Mouse (Mus musculus): ENCODE data around the gene Zc2hc1b.
A peak's percentile ranks its signal among the peaks of the same experiment; 100 is the strongest.
"Not testable (repeated sequence)": the region's sequence is repeated elsewhere in the genome, so short reads cannot be mapped to it uniquely, and the experiment has no call there.

The Zc2hc1b gene

DNA sequence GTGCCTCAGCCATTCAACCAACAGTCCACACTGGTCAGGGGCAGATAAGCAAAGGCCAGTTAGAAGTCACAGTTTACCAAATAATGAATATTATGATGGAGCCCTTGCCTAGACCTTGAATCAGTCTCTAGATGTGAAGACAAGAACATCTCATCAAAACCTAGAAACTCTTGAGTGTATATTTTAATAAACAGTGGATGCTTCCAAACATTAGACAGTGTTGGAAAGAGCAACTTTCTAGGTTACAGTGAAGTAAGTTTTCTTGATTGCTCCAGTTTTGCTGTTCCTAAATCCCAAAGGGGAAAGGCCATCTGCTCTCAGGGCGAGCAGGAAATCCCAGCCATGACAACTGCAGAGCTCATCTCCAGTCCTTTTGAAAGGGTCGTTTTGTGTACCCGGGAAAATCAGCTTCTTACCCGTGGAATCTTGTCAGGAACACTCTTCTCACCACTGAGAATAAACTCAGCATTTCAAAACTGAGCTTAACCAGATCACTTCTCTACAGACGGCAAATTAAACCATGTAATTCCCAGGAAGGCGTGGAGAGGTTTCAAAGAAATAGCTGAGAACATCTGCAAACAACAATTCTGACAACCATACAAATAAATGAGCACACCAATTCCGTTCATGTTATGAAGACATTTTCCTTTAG is at the start of gene Zc2hc1b:
Gene Zc2hc1b, minus strand, starts transcription at position 51 of the 652 bp plus-strand sequence.
- DNase-seq (ENCODE audit: extremely low spot score, low spot score), result no peak

DNA sequence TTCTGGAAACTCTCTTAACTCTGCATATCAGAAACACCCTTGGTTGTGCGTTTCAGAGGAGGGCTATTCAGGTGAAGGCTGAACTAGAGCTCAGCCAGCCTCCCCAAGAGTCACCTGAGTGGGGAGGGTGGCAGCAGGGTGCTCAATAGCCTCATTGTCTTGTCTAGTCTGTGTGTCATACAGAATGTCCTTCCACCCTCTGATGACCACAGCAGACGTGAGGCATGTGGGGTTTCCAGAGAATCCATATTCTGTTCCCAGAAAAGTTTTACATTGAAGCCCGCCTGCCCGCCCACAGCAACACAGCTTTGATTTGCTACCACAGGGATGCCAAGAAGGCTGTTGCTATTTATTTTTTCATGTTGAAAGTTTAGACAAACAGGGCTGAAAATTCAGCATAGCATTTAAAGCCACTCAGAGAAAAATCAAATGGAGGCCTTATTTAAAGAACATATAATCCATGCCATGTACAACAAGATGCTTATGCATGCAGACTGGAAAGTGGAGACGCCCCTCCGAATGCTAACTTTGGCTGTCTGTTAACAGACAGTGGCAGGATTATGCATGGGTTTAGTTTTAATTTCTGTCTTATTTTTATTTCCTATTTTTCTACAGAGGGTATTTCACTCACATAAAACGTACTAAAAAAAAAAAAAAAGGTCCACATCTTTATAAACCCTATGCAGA is 47.7 kb upstream of the Zc2hc1b start:
- no peak for DNase-seq (ENCODE audit: extremely low spot score, low spot score)

DNA sequence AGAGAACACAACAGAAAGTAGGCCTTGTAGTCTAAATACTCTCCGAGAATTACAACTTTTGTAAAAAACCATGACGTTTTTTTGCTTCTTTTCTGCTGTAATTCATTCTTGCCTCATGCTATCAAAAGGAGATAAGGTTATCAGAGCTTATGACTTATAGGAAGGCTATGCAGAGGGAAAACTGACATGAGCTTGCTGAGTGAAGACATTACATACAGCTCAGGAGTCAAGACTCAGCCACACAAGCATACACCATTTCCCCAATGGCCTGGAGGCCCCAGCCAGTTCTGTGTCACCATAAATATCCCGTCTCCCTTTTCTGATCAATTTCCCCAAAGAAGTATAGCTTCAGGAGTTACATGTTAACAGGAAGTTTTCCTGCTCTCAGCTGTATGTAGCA is 44.3 kb upstream of the Zc2hc1b start:
- DNase-seq (ENCODE audit: extremely low spot score, low spot score), result no peak

DNA sequence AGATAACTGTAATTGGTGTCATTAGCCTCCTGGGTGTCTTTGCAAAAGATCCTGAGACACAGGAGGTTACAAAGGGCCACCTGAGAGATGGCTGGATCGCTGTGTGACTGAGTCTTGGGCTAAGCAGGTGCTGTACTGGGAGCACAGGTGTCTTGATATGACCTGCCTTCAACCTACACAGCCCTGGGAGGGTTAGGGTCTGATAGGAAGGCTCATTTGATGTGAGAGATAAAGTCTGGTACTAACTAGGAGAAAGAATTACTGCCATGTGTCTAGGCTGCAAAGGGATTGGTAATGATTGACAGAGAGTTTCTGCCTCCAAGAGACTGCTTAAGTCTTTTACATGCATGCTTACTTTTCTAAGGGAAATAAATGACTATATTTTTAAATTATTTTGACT is 42.2 kb upstream of the Zc2hc1b start:
- DNase-seq (ENCODE audit: extremely low spot score, low spot score), result no peak

DNA sequence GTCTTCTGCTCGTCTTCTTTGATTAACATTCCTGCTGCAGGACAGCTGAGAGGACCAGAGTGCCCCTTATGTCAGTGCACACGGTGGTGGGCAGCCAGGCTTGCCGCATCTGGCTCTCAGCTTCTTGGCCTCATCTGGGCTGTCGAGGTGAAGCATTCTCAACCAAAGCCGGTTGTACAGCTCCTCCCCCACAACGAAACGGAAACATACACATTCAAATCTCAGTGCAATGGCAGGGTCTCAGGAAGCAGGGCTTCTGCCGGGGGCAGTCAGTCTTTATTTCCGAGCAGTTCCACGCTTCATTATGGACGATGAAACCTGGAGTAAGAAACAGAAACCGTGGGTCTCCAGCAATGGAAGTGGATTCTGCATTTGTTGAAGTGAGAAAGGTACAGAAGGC is 36.1 kb upstream of the Zc2hc1b start:
- no peak for DNase-seq (ENCODE audit: extremely low spot score, low spot score)

DNA sequence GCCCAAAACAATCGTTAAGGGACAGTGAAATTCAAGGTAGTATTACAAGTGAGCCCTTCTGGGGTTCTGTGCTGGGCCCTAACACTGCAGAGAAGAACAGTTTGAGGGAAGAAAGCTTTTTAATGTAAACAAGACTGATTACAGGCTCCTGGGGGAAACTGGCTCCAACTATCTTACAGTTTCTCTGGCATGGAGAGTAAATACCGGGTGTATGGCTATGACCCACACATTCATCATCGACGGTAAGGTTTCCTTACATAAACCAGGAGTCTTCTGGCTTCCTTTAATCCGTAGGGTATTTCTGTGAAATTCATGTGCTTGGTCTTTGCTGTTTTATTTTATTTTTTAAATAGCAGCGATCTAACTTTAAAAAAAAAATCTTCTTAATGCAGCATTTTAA is 35.0 kb upstream of the Zc2hc1b start:
- DNase-seq (ENCODE audit: extremely low spot score, low spot score), result no peak

DNA sequence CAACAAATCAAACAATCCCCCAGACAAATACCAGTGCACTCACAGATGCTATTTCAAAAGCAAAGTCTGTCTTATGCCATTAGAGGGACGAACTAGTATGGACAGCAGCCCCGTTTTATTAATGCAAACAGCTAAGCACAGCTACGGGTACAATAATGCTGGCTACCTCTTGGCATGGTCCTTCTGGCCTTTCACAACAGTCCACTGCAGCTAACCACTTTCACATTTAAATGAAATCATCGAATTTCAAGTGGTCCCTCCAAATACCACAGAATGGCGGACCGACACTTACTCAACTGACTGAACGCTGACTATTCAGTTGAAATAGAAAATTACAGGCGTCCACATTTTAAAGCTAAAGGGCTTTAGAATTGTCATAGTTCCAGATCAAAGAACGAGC is 34.5 kb upstream of the Zc2hc1b start:
- DNase-seq (ENCODE audit: extremely low spot score, low spot score), result no peak

DNA sequence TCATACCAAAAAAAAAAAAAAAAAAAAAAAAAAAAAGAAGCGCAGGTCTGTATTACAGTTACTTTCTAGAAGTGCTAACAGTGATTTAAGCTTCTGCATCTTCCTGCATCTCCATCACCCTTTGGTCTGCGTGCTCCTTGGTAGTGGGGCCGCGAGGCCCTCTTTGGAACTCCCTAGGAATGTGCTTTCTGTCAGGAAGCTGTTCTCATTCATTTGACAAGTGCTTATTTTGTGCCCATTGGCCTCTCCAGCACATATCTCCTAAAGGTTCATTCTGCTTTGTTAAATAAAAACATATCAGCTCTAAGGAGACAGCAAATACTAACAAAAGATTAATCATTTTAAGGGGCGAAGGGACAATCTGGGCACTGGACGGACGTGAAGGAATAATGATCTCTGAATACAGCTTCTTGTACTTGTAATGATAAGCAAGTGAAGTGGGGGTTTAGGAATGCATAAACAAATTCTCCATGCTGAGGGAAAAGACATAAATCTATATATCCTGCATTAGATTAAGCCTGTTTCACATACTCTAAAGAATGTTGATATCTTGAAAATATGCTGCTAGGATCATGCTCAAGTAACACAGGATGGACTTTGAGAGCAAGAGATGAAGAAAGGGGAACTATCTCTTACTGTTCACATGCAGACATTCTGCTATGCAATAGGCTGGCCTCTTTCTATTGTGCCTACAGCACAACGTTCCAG is 32.3 kb upstream of the Zc2hc1b start:
- no peak for DNase-seq (ENCODE audit: extremely low spot score, low spot score)

DNA sequence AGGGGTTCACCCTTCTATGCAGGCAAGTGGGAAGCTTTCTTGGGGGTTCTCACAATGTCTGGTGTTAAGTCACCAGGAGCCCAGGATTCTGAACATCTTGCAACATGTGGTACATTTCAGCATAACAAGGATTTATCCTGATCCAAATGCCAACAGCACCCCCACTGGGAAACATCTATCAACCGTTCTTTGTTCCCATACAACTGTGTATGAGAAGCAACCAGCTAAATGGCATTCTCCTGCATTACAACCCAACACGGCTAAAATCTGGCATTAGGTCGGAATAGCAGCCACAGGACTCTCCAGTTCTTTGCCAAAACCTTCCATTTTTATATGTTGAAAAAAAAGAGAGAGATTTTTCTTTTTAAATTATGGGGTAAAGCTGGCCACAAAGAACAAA is 31.7 kb upstream of the Zc2hc1b start:
- no peak for DNase-seq (ENCODE audit: extremely low spot score, low spot score)

DNA sequence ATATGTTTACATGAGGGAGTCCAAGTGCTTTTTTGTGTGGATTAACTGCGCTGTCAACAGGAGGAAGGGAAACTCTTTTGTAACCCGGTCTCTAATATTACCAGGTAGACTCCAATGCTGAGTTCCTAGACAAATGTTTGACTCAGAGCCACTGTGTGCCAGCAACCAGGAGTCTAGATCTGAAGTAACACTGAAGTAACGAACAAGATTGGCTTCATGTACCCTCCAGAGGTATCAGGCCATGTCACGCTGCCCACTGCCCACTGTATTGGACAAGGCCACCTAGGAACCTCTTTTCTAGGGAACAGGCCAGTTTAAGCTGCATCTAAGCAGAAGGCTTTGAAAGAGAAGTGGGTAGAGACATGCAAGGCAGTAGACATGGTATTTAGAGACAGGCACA is 31.2 kb upstream of the Zc2hc1b start:
- DNase-seq (ENCODE audit: extremely low spot score, low spot score), result no peak

DNA sequence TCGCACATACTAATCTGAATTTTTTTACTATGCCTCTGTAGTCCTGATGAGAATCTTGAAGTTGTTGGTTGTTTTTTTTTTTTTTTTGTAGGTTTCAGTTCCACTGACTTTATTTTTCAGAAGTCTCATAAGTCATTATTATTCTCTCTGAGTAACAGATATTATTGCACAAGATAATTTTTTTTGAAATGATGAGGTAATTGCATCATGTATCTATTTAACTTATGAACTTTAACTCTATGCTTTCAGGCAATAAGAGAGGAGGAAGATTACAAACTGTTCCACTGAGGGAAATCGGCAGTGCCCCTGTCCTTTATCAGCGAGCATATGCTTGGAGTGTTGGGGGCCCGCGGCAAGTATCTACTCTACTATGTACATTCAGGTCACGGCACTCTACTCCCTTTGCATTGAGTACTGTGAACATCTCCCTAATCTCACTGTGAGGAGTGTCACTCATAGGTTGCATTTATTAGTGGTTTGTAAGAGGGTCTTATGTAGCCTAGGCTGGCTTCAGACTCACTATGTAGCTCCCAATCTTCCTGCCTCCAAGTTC is 24.0 kb upstream of the Zc2hc1b start:
- no peak for DNase-seq (ENCODE audit: extremely low spot score, low spot score)

DNA sequence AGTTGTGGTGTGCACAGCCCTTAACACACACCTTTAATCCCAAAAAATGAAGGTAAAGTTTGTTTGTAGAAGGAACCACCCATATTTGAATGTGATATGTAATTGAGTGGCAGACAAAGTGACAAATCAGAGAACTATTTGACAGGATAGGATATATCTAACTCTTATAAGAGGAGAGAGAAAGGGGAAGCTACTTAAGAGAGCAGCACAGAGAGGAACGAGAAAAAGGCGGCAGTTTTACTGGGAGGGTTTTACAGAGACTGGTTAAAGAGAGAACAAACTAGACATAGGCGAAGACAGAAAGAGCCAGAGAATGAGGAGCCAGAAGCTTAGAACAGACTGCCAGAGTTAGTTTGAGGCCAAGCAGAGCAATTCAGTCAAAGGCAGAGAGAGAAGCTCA is 23.0 kb upstream of the Zc2hc1b start:
- DNase-seq (ENCODE audit: extremely low spot score, low spot score), result no peak

DNA sequence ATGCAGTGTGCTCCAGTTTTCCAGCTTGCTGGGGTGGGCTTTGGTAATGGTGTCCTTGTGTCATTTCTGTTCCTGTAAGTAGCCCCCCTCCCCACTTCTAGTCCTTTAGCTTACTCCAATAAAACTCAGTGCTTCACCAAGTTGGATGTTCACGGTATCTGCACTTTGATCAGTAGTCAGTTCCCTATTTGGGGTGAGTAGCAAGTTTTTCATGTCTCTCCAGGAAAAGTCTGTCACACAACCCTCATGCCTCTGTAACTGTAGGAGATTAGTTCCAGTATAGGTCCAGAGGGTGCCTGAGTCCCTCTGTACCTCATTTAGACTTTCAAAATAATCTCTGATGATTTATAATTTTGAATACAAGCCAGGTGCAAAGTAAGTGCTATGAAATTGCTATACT is 21.4 kb upstream of the Zc2hc1b start:
- no peak for DNase-seq (ENCODE audit: extremely low spot score, low spot score)

DNA sequence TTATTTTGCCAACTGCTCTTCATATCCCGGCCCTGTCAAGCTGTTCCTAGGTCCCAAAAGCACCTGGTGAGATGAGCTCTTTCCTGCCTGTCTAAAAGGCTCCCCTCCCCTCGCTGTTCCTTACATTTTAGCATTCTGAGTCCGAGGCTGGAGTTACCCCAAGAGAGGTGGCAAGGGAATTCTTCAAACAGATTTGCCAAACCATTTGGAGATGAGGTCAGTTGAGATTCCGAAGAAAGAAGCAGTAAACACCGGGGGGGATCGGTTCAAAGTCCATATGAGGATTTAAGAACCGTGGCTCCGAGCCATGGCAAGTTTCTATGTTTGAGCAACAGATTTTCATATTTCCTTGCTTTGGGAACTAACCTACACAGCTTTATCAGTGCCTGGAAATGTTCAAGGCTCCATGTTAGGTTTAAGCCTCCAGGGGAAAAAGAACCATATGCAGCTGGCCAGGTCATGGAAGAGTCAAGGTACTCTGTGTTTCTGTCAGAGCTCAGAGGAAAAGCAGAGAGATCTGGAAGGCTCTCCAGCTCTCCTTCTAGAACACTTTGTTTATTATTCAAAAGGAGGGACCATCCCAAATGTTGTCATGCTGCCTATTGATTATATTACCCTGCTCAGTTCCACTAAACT is 19.2 kb upstream of the Zc2hc1b start:
- DNase-seq (ENCODE audit: extremely low spot score, low spot score), result no peak

DNA sequence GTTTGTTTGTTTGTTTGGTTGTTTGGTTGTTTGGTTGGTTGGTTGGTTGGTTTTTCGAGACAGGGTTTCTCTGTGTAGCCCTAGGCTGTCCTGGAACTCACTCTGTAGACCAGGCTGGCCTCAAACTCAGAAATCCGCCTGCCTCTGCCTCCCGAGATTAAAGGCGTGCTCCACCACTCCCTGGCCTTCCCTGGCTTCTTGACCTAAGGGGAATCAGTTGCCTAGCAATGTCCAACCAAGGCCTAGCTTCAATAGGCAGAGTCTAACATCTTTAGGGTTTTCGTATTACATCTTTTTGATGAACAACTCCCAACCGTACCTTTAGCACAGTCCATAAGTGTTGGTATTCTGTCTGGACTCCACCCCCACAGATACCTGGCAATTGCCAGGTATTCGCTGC is 15.7 kb upstream of the Zc2hc1b start:
- not testable (repeated sequence) for DNase-seq (ENCODE audit: extremely low spot score, low spot score)

DNA sequence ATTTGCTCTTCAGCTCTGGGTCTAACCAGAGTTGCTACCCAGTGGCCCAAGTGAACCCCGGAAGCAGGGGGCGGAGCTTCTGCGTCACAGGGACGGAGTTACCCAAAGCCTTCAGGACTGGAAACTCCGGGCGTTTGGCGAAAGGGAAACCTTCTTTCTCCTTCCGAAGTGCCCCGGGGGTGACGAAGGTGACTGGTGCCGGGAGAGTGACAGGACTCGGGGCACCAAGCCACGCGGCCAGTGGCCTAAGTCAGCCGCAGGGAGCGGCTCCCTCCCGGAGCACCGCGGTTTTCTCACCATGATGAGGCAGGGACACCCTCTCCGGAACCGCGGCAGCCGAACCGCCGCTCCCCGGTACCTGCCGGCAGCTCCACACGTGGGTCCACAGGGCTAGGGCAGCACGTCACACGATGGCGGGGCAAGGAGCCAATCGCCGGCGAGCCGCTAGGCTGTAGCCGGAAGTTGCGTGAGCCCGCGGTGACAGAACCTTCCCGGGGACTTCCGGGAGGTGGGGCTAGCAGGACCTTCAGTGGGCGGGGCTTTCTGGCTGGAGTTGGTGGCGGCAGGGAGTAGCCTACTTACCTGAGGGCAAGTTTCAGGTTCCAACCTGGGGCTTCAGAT is 15.0 kb upstream of the Zc2hc1b start, which contains the start of gene Ltv1:
Gene Ltv1, minus strand, starts transcription at position 438 of the 621 bp plus-strand sequence.
- peak; percentile 91 for DNase-seq (ENCODE audit: extremely low spot score, low spot score)

DNA sequence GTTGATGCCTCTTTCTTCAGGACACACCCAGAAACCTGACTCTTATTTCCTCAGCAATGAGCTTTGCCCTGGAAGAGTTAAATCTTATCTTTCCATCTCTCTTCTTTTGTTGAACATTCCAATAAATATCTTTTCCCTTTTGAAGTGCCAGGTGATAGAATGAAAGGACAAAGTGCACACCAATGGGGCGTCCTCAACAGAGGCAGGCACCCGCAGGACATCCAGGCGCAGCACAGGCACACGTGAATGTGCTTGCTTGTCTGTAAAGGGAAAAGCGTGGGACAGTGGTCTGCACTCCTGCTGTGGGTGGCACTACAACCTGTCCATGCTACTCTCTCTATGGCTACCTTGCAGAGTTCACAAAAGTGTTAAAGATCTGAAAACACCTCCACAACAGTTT is 12.1 kb upstream of the Zc2hc1b start:
- no peak for DNase-seq (ENCODE audit: extremely low spot score, low spot score)

DNA sequence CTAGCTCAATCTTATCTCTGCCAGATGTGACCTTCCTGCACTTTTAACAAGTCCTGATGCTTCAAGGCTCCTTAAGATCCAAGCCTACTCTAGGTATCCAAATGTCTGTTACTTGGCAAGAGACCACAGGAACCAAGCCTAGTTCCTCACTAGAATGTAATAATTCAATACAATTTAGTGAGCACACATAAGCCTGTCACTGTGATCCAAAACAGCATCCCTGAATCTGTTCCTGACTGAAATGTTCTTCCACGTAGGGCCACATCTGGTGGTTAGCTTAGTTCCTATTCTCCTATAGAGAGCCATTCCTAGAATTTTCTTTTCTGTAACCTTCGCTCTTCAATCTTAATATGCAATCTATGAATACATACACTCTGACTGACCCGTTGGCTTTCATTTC is 8.9 kb upstream of the Zc2hc1b start:
- DNase-seq (ENCODE audit: extremely low spot score, low spot score), result no peak

DNA sequence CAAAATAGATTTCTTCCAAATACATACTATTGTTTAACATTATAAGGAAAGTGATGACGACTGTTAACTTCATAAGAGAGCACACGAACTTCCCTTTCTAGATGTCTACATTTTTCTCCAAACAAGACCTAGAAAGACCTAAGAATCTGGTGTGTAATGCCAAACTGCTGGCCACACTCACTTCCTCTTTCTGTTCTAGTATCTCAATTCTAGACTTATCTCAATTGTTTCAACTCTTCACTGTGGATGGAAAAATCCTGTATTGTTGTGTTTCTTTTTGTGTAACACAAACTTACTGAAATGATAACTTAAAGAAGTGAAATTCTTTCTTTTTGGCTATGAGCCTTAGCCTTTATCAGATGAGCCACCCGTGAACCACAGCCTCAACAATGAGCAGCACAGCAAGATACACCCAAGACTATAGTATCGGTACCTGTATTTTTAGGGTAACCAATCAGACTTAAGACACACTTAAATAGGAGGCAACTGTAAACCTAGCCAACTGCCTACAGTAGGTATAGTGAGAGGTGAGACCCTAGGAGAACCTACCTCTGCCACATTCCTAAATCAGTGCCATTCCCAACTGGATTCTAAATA is 6.4 kb upstream of the Zc2hc1b start:
- no peak for DNase-seq (ENCODE audit: extremely low spot score, low spot score)

DNA sequence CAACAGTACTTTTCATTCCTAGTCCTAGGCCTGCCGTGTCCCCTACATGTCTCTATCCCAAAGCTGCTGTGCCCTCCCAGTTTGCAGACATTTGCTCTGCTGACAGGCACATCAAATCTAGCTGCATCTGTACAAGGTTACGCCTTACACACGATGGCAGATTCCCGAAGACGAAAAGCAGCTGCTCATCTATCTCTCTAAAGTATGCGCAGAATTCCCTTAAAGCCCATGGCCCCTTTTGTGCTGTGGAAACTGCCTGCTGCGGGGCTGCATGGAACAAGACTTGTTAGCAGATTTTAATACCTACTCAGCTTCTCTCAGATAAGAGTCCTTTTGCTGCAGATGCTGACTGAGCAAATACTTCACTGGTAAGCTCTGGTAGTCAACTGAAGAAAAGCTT is 2.4 kb upstream of the Zc2hc1b start:
- DNase-seq (ENCODE audit: extremely low spot score, low spot score), result no peak

DNA sequence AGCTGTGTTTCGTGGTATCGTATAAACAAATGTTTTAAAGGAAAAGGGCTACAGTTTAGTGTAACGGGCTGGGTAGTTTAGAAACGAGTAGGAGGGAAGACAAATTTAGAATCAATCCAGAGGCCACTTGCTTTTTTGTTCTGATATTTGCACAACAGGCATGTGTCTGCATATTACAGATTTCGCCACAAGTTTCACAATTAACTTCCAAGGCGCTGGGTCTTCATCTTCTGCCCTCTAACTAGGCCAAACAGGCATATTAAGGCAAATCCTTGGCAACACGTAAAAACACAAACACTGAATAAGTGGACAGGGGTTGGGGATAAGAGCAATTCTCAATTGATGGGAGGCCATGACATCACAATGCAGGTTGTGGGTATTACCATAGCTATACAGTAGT is 2.0 kb downstream of the Zc2hc1b start:
- DNase-seq (ENCODE audit: extremely low spot score, low spot score), result no peak

Data from neural tube, embryonic 10.5 days (tissue).